Mouse (Mus musculus) forebrain, embryonic 10.5 days (tissue): Measurements from ENCODE around the gene Tagln2. TPM values are rescaled to one million over a fixed set of nuclear protein-coding genes. Genes with fewer than 3 reads are reported as not detected.

Experiments used
- DNase-seq: peaks from one replicate; pipeline ENCODE4 v3.0.0-alpha.2; 2017; ENCODE audit warnings: low spot score; ENCODE audit errors: extremely low spot score
- H3K27ac ChIP-seq: fragments of 300-500 bp; sonication (generic); 2 replicates; pipeline ENCODE4 v1.5.1; 2016; ENCODE audit warnings: mild to moderate bottlenecking
- H3K27me3 ChIP-seq: fragments of 300-500 bp; sonication (generic); 2 replicates; pipeline ENCODE4 v1.6.1; 2016; ENCODE audit warnings: mild to moderate bottlenecking; ENCODE audit not compliant: poor library complexity, severe bottlenecking
- H3K36me3 ChIP-seq: fragments of 300-500 bp; sonication (generic); replicated peaks from 2 replicates; pipeline ENCODE4 v1.6.1; 2016; ENCODE audit warnings: mild to moderate bottlenecking, moderate library complexity
- H3K4me1 ChIP-seq: fragments of 300-500 bp; sonication (generic); 2 replicates; pipeline ENCODE4 v1.6.1; 2016
- H3K4me3 ChIP-seq: fragments of 300-500 bp; sonication (generic); 2 replicates; pipeline ENCODE4 v1.5.1; 2016; ENCODE audit warnings: mild to moderate bottlenecking, moderate library complexity
- H3K9me3 ChIP-seq: fragments of 300-500 bp; sonication (generic); 2 replicates; pipeline ENCODE4 v1.6.1; 2016; ENCODE audit warnings: mild to moderate bottlenecking, moderate library complexity
- WGBS: fragments of 180-500 bp; shearing (Covaris S2); methylation state at CpG from one replicate; pipeline ENCODE4 v1.1.7; 2016; 5-methylcytosine and 5-hydroxymethylcytosine counted together
- polyA plus RNA-seq: library from polyadenylated mRNA; unstranded; fragments of >200 nt; fragmentation: Nextera tagmentation; extraction: Ambion mirVana; gene quantifications from 2 replicates; pipeline ENCODE4 v1.2.1, GENCODE M21; 2016

The Tagln2 gene
- polyA plus RNA-seq, 1 experiment from 2014 or later, result 71.1 TPM

DNA sequence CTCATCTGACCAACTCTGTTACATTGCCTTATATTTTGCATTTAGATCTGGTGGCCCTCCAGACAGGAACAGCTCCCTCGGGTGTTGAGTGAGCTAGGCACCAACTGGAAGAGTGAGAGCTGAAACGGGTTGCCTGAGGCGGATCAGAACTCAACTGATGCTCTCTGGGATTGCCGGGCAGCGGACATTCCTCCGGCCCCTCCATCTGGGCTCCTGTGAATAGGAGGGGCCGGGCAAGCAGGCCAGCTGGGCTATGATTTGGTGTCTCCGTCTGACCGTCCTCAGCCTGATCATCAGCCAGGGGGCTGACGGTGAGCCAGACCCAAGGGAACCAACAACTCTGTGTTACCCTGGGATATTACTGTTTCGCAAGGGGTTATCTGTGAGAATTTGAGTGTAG, 15.6 kb upstream of the Tagln2 start:
- H3K9me3 ChIP-seq, result no peaks in the 10 kb centered on the region
- 41% methylated on average over 11 of the region's 11 CpGs for WGBS
- DNase-seq, result no peak
- peaks cover 25% of the 10 kb centered on the region for H3K27me3 ChIP-seq
- peak overlapping the region; percentile 77 for H3K4me3 ChIP-seq
- H3K36me3 ChIP-seq, result peaks cover 45% of the 10 kb centered on the region
- peak overlapping the region; percentile 91 for H3K27ac ChIP-seq
- H3K4me1 ChIP-seq, result peaks cover 83% of the 10 kb centered on the region

DNA sequence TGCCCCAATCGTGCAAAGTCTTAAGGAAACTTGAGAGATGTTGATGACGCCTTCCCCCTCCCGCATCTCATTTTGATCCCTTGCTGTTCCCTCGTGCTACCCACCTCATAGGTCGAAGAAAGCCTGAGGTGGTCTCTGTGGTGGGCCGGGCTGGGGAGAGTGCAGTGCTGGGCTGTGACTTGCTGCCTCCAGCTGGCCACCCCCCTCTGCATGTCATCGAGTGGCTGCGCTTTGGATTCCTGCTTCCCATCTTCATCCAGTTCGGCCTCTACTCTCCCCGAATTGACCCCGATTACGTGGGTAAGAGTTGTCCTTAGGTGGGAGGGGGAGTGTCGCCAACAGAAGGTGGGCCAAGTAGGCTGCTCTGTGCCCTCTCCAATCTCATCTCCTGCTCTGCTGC, 15.2 kb upstream of the Tagln2 start:
- DNase-seq, result no peak
- Histone ChIP-seq H3K27ac (peak overlapping the region; percentile 91), H3K36me3 (peaks cover 49% of the 10 kb centered on the region), H3K4me1 (peaks cover 87% of the 10 kb centered on the region), H3K27me3 (peaks cover 21% of the 10 kb centered on the region), H3K9me3 (no peaks in the 10 kb centered on the region), H3K4me3 (peak overlapping the region; percentile 77)
- WGBS, result 59% methylated on average over 13 of the region's 13 CpGs

DNA sequence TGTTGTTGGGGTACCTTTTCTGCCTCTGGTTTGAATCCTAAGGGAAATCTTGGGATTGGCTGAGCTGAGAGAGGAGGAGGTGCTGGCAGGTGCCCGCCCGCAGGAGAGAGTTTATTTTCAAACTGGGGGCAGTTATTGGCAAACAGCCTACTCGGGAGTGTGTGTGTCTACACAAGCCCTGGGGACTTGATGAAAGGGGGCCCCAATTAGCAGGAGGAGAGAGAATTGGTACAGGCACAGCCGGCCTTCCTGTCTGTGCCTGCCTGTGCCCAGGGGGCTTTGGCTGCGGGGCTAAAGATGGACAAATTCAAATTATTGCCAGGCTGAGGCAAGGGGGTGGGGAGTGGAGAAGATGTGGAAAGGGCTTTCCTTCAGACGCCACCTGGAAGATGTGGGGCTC, 14.0 kb upstream of the Tagln2 start:
- DNase-seq, result no peak
- peaks cover 10% of the 10 kb centered on the region for H3K27me3 ChIP-seq
- peak overlapping the region; percentile 91 for H3K27ac ChIP-seq
- 22% methylated on average over 6 of the region's 6 CpGs for WGBS
- H3K9me3 ChIP-seq, result no peaks in the 10 kb centered on the region
- H3K4me3 ChIP-seq, result peak overlapping the region; percentile 77
- peaks cover 61% of the 10 kb centered on the region for H3K36me3 ChIP-seq
- peaks cover 94% of the 10 kb centered on the region for H3K4me1 ChIP-seq

DNA sequence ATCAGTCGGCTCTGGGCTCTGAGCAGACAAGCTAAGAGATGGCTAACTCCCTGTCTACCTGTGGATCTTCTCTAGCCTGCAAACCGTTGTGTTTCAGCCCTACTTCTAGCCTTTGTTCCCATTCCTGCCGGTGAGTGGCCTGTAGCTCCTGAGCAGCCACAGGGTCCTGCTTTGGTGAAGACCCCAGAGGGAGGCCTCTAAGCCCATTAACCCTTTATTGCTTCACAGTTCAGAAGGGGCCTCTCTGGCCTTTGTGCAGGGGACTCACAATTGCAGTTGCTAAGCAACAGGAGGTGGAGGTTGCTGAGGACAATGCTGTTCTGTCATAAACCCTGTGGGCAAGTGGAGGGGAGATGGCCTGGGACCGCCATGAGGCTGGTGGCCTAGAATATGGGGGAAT, 13.6 kb upstream of the Tagln2 start:
- 10% methylated on average over 4 of the region's 4 CpGs for WGBS
- peak overlapping the region; percentile 77 for H3K4me3 ChIP-seq
- no peaks in the 10 kb centered on the region for H3K9me3 ChIP-seq
- peak overlapping the region; percentile 91 for H3K27ac ChIP-seq
- peaks cover 90% of the 10 kb centered on the region for H3K4me1 ChIP-seq
- peaks cover 6% of the 10 kb centered on the region for H3K27me3 ChIP-seq
- H3K36me3 ChIP-seq, result peaks cover 65% of the 10 kb centered on the region
- DNase-seq, result peak; percentile 76

DNA sequence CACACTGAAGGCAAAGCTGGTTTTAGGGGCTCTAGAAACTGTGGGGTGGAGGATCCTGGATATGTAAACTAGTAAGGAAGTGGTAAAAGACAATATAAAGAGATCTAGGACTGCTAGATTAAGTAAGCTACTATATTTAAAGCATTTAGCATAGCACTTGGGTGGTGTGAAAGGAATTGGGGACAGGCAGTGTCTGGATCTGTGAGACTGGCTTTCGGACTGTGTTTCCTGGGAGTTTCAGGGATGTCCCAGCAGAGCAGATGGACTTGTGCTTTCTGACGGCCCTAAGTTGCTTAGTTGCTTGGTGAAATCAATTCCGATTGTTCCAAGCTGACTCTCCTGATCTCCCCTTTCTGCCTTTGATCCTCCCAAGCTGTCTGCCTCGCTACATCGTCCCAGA, 13.2 kb upstream of the Tagln2 start:
- H3K9me3 ChIP-seq, result no peaks in the 10 kb centered on the region
- peaks cover 86% of the 10 kb centered on the region for H3K4me1 ChIP-seq
- H3K27ac ChIP-seq, result peak overlapping the region; percentile 91
- peaks cover 69% of the 10 kb centered on the region for H3K36me3 ChIP-seq
- peaks cover 4% of the 10 kb centered on the region; the same call in 1 of the 2 replicates for H3K27me3 ChIP-seq
- H3K4me3 ChIP-seq, result peak overlapping the region; percentile 77
- 29% methylated on average over 5 of the region's 5 CpGs for WGBS
- no peak for DNase-seq

DNA sequence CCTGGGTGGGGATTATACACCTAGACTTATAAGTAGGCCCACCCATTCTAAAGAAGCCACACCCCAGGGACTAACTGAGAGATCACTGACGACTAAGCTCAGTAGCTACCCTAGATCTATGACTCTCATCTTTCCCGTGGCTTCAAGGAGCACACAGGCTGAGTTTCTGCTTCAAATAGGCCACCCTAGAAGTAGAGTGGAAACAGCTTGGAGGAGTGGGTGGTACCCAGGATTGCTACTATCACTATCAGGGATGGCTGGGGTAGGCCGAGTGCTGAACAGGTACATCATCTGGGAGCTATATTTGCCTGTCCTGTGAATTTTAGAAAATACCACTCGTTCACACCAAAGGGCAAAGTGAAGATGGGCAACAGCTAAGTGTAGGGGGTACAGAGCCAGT, 12.0 kb upstream of the Tagln2 start:
- Histone ChIP-seq H3K27me3 (peaks cover 4% of the 10 kb centered on the region; the same call in 1 of the 2 replicates), H3K4me1 (peaks cover 75% of the 10 kb centered on the region), H3K9me3 (no peaks in the 10 kb centered on the region), H3K27ac (no peak overlapping the region), H3K4me3 (no peak overlapping the region), H3K36me3 (peaks cover 81% of the 10 kb centered on the region)
- 90% methylated on average over 4 of the region's 4 CpGs for WGBS
- no peak for DNase-seq

DNA sequence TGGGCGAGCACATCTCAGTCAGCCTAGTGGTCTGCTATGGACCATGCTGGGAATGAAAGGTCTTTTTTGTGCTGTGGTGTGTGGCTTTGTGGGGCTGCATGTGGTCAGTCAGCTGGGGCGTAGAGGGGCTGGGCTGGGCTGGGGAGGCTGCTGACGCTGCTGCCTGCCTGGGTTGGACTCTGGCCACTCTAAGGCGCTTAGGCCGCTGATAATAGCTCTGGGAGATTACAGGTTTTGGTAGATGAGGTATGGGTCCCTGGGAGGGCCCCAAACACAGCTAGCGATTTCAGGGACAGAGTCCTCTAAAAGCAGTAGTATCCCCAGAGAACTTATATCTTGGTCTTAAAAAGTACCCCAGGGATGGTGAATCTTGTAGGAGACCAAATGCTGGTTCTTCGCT, 11.0 kb upstream of the Tagln2 start:
- 78% methylated on average over 7 of the region's 7 CpGs for WGBS
- H3K4me3 ChIP-seq, result no peak overlapping the region
- peaks cover 4% of the 10 kb centered on the region; the same call in 1 of the 2 replicates for H3K27me3 ChIP-seq
- H3K27ac ChIP-seq, result no peak overlapping the region
- no peak for DNase-seq
- H3K4me1 ChIP-seq, result peaks cover 65% of the 10 kb centered on the region
- H3K9me3 ChIP-seq, result no peaks in the 10 kb centered on the region
- H3K36me3 ChIP-seq, result peaks cover 91% of the 10 kb centered on the region

DNA sequence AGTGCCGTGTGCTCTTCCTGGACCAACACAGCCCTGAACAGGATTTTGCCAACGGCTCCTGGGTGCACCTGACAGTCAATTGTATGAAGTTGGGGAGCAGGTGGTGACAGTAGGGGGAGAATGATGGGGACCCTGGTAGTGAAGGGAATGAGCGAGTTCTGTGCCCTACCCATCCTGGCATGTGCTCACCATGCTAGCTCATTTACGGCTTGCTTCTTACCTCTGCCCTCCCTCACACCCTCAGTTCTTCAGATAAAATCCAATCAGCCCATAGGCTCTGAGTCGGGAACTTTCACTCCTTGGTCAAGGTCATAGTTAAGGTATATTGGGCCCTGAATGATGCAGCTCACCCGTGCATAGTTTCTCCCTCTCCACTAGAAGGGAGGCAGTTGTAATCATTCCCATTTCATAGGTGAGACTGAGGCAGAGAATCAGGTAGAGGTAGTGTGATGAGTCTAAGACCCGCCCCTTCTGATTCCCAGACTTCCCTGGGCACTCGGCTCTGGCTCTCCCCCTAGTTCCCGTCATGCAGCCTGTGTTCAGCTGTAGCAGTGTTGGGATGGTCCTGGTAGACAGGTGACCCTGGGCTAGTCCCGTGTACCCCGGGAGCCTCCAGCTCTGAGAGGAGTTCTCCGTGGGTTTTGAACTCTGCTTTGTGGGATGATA, 10.1 kb upstream of the Tagln2 start:
- no peak for DNase-seq
- H3K27ac ChIP-seq, result peak overlapping the region; percentile 22
- peaks cover 57% of the 10 kb centered on the region for H3K4me1 ChIP-seq
- WGBS, result 58% methylated on average over 12 of the region's 12 CpGs
- H3K36me3 ChIP-seq, result peaks cover 93% of the 10 kb centered on the region
- H3K27me3 ChIP-seq, result peaks cover 4% of the 10 kb centered on the region; the same call in 1 of the 2 replicates
- H3K4me3 ChIP-seq, result peak overlapping the region; percentile 29
- no peaks in the 10 kb centered on the region for H3K9me3 ChIP-seq

DNA sequence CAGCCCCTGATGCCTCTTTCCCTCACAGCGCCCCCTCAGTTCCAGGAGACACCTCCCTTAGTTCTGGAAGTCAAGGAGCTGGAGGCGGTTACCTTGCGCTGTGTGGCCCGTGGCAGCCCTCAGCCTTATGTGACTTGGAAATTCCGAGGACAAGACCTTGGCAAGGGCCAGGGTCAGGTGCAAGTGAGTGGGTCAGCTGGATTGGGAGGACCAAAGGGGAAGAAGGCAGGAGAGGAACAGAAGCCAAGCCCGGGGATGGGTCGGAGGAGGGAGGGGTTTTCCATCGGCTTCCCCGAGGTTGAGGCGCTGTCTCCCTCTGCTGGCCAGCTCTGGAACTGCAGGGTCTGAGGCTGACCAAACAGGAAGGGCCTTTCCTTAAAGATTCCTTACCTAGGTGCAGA, 9.6 kb upstream of the Tagln2 start:
- Histone ChIP-seq H3K4me3 (peak overlapping the region; percentile 29), H3K27ac (peak overlapping the region; percentile 22), H3K27me3 (peaks cover 4% of the 10 kb centered on the region; the same call in 1 of the 2 replicates), H3K4me1 (peaks cover 51% of the 10 kb centered on the region), H3K9me3 (no peaks in the 10 kb centered on the region), H3K36me3 (peaks cover 93% of the 10 kb centered on the region)
- DNase-seq, result peak; percentile 90
- 12% methylated on average over 10 of the region's 10 CpGs for whole genome bisulfite sequencing

DNA sequence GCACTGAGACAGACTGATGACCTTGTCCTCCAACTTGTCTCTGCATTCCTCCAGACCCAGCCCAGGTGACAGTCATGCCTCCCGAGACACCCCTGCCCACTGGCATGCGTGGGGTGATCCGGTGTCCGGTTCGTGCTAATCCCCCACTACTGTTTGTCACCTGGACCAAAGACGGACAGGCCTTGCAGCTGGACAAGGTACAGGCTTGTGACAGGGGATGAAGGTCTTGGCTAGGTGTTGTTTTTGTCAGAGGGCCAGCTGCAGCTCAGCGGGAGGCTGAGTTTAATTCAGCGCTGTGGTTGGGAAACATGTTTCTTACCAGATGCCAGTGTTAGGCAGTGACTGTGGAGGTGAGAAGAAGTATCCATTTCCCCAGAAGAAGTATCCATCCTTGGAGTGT, 7.8 kb upstream of the Tagln2 start:
- H3K4me1 ChIP-seq, result peaks cover 33% of the 10 kb centered on the region
- H3K27ac ChIP-seq, result no peak overlapping the region
- peaks cover 100% of the 10 kb centered on the region for H3K36me3 ChIP-seq
- no peaks in the 10 kb centered on the region for H3K9me3 ChIP-seq
- DNase-seq, result no peak
- H3K4me3 ChIP-seq, result no peak overlapping the region
- H3K27me3 ChIP-seq, result peaks cover 4% of the 10 kb centered on the region; the same call in 1 of the 2 replicates
- 94% methylated on average over 8 of the region's 8 CpGs for whole genome bisulfite sequencing

DNA sequence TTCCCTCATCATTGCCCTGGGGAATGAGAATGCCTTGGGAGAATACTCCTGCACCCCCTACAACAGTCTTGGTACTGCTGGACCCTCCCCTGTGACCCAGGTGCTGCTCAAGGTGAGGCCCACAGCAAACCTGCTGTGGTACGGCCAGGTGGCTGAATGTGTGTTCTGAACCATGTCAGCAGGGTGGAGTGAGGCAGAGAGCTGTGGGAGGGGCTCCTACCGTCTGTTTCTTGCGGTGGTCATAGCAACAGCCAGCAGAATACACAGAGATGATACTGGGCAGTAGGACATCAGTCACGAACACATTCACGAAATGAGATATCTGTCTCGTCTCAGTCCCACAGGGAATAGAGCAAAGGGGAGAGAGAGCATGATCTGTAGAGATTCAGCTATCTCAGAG, 6.3 kb upstream of the Tagln2 start:
- DNase-seq, result no peak
- no peak overlapping the region for H3K4me3 ChIP-seq
- WGBS, result 86% methylated on average over 6 of the region's 6 CpGs
- H3K27me3 ChIP-seq, result peaks cover 15% of the 10 kb centered on the region
- H3K9me3 ChIP-seq, result no peaks in the 10 kb centered on the region
- H3K36me3 ChIP-seq, result peaks cover 100% of the 10 kb centered on the region
- no peak overlapping the region for H3K27ac ChIP-seq
- H3K4me1 ChIP-seq, result peaks cover 19% of the 10 kb centered on the region

DNA sequence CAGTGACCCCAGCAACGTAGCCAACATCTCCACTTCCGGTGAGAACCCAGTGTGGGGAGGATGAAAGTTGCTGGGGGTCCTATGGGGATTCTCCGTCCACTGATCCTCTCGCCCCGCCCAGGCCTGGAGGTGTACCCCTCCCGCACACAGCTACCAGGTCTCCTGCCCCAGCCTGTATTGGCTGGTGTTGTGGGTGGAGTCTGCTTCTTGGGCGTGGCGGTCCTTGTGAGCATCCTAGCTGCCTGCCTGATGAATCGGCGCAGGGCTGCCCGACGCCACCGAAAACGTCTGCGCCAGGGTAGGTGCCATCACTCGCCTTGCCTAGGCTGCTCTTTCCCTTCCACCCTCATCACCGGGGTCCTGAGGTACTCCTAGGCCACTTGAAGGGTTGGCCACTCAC, 3.8 kb upstream of the Tagln2 start:
- WGBS, result 81% methylated on average over 17 of the region's 17 CpGs
- H3K27me3 ChIP-seq, result peaks cover 37% of the 10 kb centered on the region
- H3K4me1 ChIP-seq, result peaks cover 21% of the 10 kb centered on the region
- peaks cover 82% of the 10 kb centered on the region for H3K36me3 ChIP-seq
- no peaks in the 10 kb centered on the region for H3K9me3 ChIP-seq
- no peak overlapping the region for H3K4me3 ChIP-seq
- H3K27ac ChIP-seq, result no peak overlapping the region
- no peak for DNase-seq

DNA sequence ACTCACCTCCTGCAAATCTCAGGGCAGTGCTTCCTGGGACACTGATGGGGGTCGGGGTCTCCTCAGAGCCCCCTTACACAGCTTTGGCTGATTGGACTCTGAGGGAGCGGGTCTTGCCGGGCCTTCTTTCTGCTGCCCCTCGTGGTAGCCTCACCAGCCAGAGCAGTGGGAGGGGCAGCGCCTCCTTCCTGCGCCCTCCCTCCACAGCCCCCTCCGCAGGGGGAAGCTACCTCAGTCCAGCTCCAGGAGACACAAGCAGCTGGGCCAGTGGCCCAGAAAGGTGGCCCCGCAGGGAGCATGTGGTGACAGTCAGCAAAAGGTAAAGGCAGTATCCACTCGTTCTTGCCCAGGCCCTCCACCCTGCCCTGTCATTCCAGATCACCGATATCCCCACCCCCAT, 2.4 kb upstream of the Tagln2 start:
- H3K4me3 ChIP-seq, result no peak overlapping the region
- no peaks in the 10 kb centered on the region for H3K9me3 ChIP-seq
- H3K27ac ChIP-seq, result no peak overlapping the region
- H3K36me3 ChIP-seq, result peaks cover 68% of the 10 kb centered on the region
- WGBS, result 83% methylated on average over 10 of the region's 10 CpGs
- no peak for DNase-seq
- H3K27me3 ChIP-seq, result peaks cover 51% of the 10 kb centered on the region
- H3K4me1 ChIP-seq, result peaks cover 35% of the 10 kb centered on the region
